Mouse (Mus musculus): Measurements from ENCODE around the gene Snapc1. TPM values are rescaled to one million over a fixed set of nuclear protein-coding genes. Genes with fewer than 3 reads are reported as not detected.

The Snapc1 gene
- polyA plus RNA-seq, 1 experiment from 2014 or later = 18.6 TPM

Other genes starting within 250 kb of the Snapc1 start
- gene Hif1a, start 63.1 kb upstream of the Snapc1 start, polyA plus RNA-seq (2016; fragmentation: Nextera tagmentation; extraction: Ambion mirVana) = 219 and 235 TPM in 2 replicates
- 7.8 and 10.7 TPM in 2 replicates for gene Gm49321, start 26.8 kb upstream of the Snapc1 start, polyA plus RNA-seq (2016; fragmentation: Nextera tagmentation; extraction: Ambion mirVana)
- 0.33 and 0.81 TPM in 2 replicates for gene Syt16, start 33.2 kb downstream of the Snapc1 start, polyA plus RNA-seq (2016; fragmentation: Nextera tagmentation; extraction: Ambion mirVana)